Mouse (Mus musculus) CH12.LX (cell line): Measurements from ENCODE around the gene Shisa4. TPM values are rescaled to one million over a fixed set of nuclear protein-coding genes. Genes with fewer than 3 reads are reported as not detected.

ENCODE experiments used
- DNase-seq: peaks from one replicate; pipeline ENCODE4 v3.0.0-alpha.2; 2013; ENCODE audit errors: extremely low read depth
- H3K27ac ChIP-seq: 2 replicates; pipeline ENCODE4 v1.5.1; 2012; ENCODE audit warnings: low read depth, mild to moderate bottlenecking, control low read depth, moderate library complexity; ENCODE audit not compliant: insufficient read depth
- H3K27me3 ChIP-seq: replicated peaks from 2 replicates; pipeline ENCODE3; 2012; ENCODE audit warnings: inconsistent platforms
- H3K36me3 ChIP-seq, 2 experiments: replicated peaks in 1 of 2; 2 replicates each; pipeline versions ENCODE3 to v1.6.1; 2012; ENCODE audit warnings: inconsistent platforms in 1 of 2, low read length in 1 of 2, mild to moderate bottlenecking in 1 of 2, mixed read lengths in 1 of 2, moderate library complexity in 1 of 2; ENCODE audit not compliant: control insufficient read depth in 1 of 2, insufficient read depth in 1 of 2
- H3K4me1 ChIP-seq, 2 experiments: 2 replicates each; pipeline ENCODE4 v1.6.1; 2012; ENCODE audit warnings: inconsistent platforms in 1 of 2, moderate library complexity in 1 of 2; ENCODE audit not compliant: insufficient read depth in 2 of 2, control insufficient read depth in 1 of 2
- H3K4me2 ChIP-seq: 2 replicates; pipeline ENCODE4 v1.6.1; 2012; ENCODE audit warnings: low read depth, mild to moderate bottlenecking, control low read depth; ENCODE audit not compliant: poor library complexity, insufficient read depth, severe bottlenecking
- H3K4me3 ChIP-seq, 3 experiments: fragments of 150-350 bp in 1 of 3; sonication (generic) in 1 of 3; replicated peaks in 1 of 3; 2 replicates each; pipeline versions ENCODE3 to v1.5.1; 2011 to 2012; ENCODE audit warnings: low read depth in 2 of 3, low read length in 2 of 3, mild to moderate bottlenecking in 2 of 3, moderate library complexity in 2 of 3, control low read depth in 1 of 3, improper control_type of control experiment in 1 of 3, inconsistent platforms in 1 of 3, mixed read lengths in 1 of 3; ENCODE audit not compliant: poor library complexity in 1 of 3
- H3K79me2 ChIP-seq: replicated peaks from 2 replicates; pipeline ENCODE4 v1.6.1; 2012; ENCODE audit warnings: mild to moderate bottlenecking, moderate library complexity; ENCODE audit not compliant: control insufficient read depth, poor library complexity, insufficient read depth, severe bottlenecking; ENCODE audit errors: extremely low read depth
- H3K9ac ChIP-seq: 2 replicates; pipeline ENCODE4 v1.6.1; 2012; ENCODE audit warnings: low read depth, mild to moderate bottlenecking, control low read depth, moderate library complexity; ENCODE audit not compliant: insufficient read depth
- H3K9me3 ChIP-seq: replicated peaks from 2 replicates; pipeline ENCODE3; 2012; ENCODE audit warnings: low read length, inconsistent platforms, mixed read lengths
- BHLHE40 ChIP-seq: IDR thresholded peaks from 2 replicates; pipeline ENCODE4 v1.6.1; 2011; ENCODE audit warnings: mild to moderate bottlenecking, low read depth, low read length, improper control_type of control experiment
- GABPA ChIP-seq: IDR thresholded peaks from 2 replicates; pipeline ENCODE4 v1.6.1; 2012; ENCODE audit warnings: low read depth, low read length, improper control_type of control experiment, inconsistent platforms; ENCODE audit not compliant: insufficient replicate concordance
- MAZ ChIP-seq: IDR thresholded peaks from 2 replicates; pipeline ENCODE4 v1.6.1; 2012; ENCODE audit warnings: low read depth, mild to moderate bottlenecking, inconsistent platforms, low read length, improper control_type of control experiment, moderate library complexity
- NRF1 ChIP-seq: IDR thresholded peaks from 2 replicates; pipeline ENCODE4 v1.6.1; 2014; ENCODE audit warnings: low read depth, mild to moderate bottlenecking, inconsistent platforms, low read length, improper control_type of control experiment, moderate library complexity
- POLR2A ChIP-seq: IDR thresholded peaks from 2 replicates; pipeline ENCODE4 v1.6.1; 2011; ENCODE audit warnings: low read depth, mild to moderate bottlenecking, improper control_type of control experiment, low read length
- POLR2AphosphoS2 ChIP-seq: IDR thresholded peaks from 2 replicates; pipeline ENCODE4 v1.6.1; 2011; ENCODE audit warnings: low read depth, low read length, improper control_type of control experiment
- RAD21 ChIP-seq: IDR thresholded peaks from 2 replicates; pipeline ENCODE4 v1.6.1; 2011; ENCODE audit warnings: low read depth, mild to moderate bottlenecking, low read length, improper control_type of control experiment, moderate library complexity
- TBP ChIP-seq: conservative IDR thresholded peaks from 2 replicates; pipeline ENCODE4 v1.6.1; 2011; ENCODE audit warnings: low read depth, low read length, improper control_type of control experiment
- TCF12 ChIP-seq: IDR thresholded peaks from 2 replicates; pipeline ENCODE4 v1.6.1; 2014; ENCODE audit warnings: low read depth, mild to moderate bottlenecking, inconsistent platforms, low read length, improper control_type of control experiment
- UBTF ChIP-seq: IDR thresholded peaks from 2 replicates; pipeline ENCODE4 v1.6.1; 2012; ENCODE audit warnings: low read depth, mild to moderate bottlenecking, inconsistent platforms, low read length, improper control_type of control experiment, moderate library complexity
- ZMIZ1 ChIP-seq: IDR thresholded peaks from 2 replicates; pipeline ENCODE4 v1.6.1; 2012; ENCODE audit warnings: low read depth, mild to moderate bottlenecking, inconsistent platforms, low read length, improper control_type of control experiment
- ZNF384 ChIP-seq: IDR thresholded peaks from 2 replicates; pipeline ENCODE4 v1.6.1; 2012; ENCODE audit warnings: low read depth, low read length, improper control_type of control experiment, inconsistent platforms
- dilution Hi-C: fragments of 300-500 bp; cut with MboI; formaldehyde crosslinking; loops from 2 replicates; pipeline ENCODE4 v1.14.3; 2020; ENCODE audit warnings: low sequenced_read_pairs; ENCODE audit not compliant: extremely low pct_unique_long_range_greater_than_20kb, extremely low pct_ligation_motif_present
- in situ Hi-C: fragments of 300-500 bp; cut with MboI; formaldehyde crosslinking; loops from 3 replicates; pipeline ENCODE4 v1.14.3; 2019; ENCODE audit warnings: low sequenced_read_pairs, low pct_ligation_motif_present, low pct_unique_long_range_greater_than_20kb, mixed read lengths
- polyA plus RNA-seq: library from polyadenylated mRNA; unstranded; fragments of >175 nt; gene quantifications from 2 replicates; pipeline ENCODE4 v1.2.1, GENCODE M21; 2012; ENCODE audit warnings: low read depth; ENCODE audit not compliant: insufficient read length
- total RNA-seq, 2 experiments: library from RNA; depleted of rRNA; stranded (reverse); fragments of 300-350 nt in 1 of 2; fragments of >200 nt in 1 of 2; gene quantifications; 2 replicates each; pipeline ENCODE4 v1.2.3; 2012 to 2014

Shisa4 gene
- total and polyA plus RNA-seq, 3 experiments: 0.08 to 0.41 TPM; not detected in 1

DNA sequence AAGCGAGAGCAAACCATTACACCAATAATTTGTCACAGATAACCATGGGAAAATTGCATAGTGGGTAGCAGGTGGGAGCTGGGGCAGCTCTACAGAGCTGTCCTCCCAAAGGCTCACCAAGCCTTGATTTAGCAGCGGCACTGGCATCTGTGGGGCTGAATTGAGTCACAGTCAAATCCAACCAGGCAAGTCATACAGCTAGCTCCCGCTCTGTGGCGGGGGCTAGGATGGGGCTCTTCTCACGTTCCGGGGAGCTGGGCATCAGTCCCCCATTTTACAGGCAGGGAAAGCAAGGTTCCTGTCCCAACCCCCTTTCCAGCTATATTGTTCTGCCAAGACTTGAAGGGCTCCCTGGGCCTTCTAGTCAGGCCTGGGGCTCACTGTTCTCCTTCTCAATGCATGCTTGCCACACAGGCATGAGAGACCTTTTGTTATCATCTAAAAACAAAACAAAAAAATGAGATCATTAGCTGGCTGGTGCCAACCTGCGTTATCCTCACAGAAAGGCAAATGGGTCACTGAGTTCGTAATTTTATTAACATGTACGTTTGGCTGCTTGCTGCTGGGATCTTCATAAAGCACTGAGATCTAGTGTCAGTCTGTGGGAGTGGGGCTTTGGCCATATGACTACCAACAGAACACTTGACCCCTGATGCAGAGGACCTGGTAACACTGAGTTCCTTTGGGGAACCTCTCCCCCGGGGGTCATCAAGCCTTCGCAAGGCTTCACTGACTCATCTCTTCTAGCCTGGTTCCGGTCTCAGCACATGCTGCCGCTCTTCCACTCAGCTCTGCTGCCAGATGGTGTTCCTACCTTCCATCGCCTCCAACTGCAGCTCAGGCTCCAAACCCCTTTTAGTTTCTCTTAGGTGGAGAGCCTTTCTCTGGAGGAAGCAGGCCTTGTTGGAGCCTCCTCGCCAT, 5.3 kb upstream of the Shisa4 start:
- dilution Hi-C loops: no loop called here
- Histone ChIP-seq H3K27ac (no peak overlapping the region), H3K4me2 (no peak overlapping the region), H3K9ac (no peak overlapping the region), H3K4me1 (peaks cover under 1 to 3% of the 10 kb centered on the region in 2 experiments; a peak in 2 of 4 replicates), H3K79me2 (no peaks in the 10 kb centered on the region), H3K4me3 (no peak overlapping the region), H3K9me3 (no peaks in the 10 kb centered on the region), H3K27me3 (no peaks in the 10 kb centered on the region), H3K36me3 (peaks cover 24 to 39% of the 10 kb centered on the region in 2 experiments)
- TF ChIP-seq ZMIZ1: no peak
- TF ChIP-seq POLR2AphosphoS2: 0 out of 2 replicates have a peak, but pooled peaks have one; percentile 5
- DNase-seq: no peak
- in situ Hi-C loops: no loop called here

DNA sequence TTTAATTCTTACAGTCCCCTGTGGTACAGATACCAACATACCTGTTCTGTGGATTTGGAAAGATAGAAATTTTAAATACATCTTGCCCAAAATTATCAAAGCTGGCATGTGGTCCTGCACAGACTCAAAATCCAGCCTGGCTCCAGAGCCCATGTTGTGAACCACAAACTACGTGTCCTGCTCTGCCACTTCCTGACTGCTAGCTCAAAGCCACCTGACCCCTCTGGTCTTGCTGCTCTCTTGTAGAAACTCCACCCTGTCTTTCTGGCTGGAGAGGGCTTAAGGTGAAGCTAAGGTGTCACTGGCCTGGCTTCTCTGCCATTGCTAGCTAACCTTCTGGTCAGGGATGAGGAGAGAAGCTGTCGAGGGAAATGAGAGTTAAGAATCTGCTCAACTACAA, 4.0 kb upstream of the Shisa4 start:
- peaks cover 3 to 4% of the 10 kb centered on the region in 2 experiments; a peak in 2 of 4 replicates for H3K4me1 ChIP-seq
- dilution Hi-C loops: no loop called here
- H3K27me3 ChIP-seq: no peaks in the 10 kb centered on the region
- H3K4me3 ChIP-seq: no peak overlapping the region
- no peak overlapping the region for H3K27ac ChIP-seq
- TF ChIP-seq TCF12: no peak
- no peak for TF ChIP-seq MAZ
- TF ChIP-seq BHLHE40: no peak
- no peak for TF ChIP-seq NRF1
- TF ChIP-seq TBP: no peak
- no peak for TF ChIP-seq ZMIZ1
- no peak for TF ChIP-seq GABPA
- TF ChIP-seq POLR2A: no peak
- no peak for TF ChIP-seq ZNF384
- TF ChIP-seq UBTF: no peak
- no peak for TF ChIP-seq RAD21
- no peak overlapping the region for H3K9ac ChIP-seq
- H3K79me2 ChIP-seq: no peaks in the 10 kb centered on the region
- no peaks in the 10 kb centered on the region for H3K9me3 ChIP-seq
- no peak for DNase-seq
- no peak overlapping the region for H3K4me2 ChIP-seq
- peaks cover 13 to 26% of the 10 kb centered on the region in 2 experiments for H3K36me3 ChIP-seq
- in situ Hi-C loops: loop anchor here (5.0 kb wide), 1 partner anchor 122 kb away; the partner anchor contains the start of gene Elf3
